Mouse (Mus musculus) v-Abl transformed pro-B cells (cell line): ENCODE data around the gene Tnfsf8.

ENCODE experiments used
- in situ Hi-C, 2 experiments: fragments of 400-800 bp; cut with MboI; formaldehyde crosslinking; loops; one replicate each; pipeline ENCODE4 v1.15.1; 2025; ENCODE audit not compliant: unreplicated experiment in 2 of 2

Tnfsf8 gene

GRCm38 (mm10) chr4:63845760-63846159, 15.4 kb downstream of the Tnfsf8 start:
- in situ Hi-C loops: loop anchor here in 1 of 2 experiments (10.0 kb wide), 1 partner anchor 341 kb away; no protein-coding TSS in a partner anchor

DNA sequence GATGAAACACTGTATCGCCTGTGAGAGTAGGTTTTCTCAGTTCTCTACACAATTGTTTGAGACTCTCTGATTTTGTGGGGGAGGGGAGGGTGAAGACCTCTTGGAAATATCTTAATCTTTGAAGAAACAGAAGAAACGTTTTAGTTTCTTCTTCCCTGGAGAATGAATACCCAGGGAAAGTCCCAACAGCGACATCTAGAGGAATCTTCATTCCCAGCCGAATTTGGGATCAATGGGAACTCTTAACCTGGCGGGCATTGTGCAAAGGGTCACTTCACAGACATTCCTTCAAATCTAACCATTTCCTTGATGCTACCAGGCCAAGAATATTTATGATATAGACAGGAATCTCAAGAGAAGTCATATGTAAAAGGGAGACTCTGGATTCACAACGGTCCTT, 17.2 kb downstream of the Tnfsf8 start:
- in situ Hi-C loops: loop anchor here in 1 of 2 experiments (10.0 kb wide), 1 partner anchor 339 kb away; no protein-coding TSS in a partner anchor

DNA sequence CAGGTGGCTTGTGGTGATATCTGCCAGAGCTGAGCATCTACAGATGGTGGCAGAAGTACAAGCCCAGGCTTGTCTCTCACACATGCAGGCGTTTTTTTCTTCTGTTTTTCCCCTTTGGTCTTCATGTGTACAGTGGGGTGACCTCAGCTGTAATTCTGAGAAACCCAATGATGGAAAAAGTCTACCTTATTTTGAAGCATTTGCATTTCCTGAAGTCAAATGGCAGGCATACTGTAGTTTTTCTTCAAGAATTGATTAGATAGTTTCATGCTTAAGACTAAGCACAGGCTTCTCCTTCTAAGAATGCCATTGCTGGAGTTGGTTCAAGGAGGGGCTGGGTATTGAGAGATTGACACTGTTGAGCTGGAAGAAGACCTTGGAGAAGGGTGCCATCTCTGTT, 18.9 kb downstream of the Tnfsf8 start:
- in situ Hi-C loops: loop anchor here in 1 of 2 experiments (10.0 kb wide), 1 partner anchor 337 kb away; no protein-coding TSS in a partner anchor

DNA sequence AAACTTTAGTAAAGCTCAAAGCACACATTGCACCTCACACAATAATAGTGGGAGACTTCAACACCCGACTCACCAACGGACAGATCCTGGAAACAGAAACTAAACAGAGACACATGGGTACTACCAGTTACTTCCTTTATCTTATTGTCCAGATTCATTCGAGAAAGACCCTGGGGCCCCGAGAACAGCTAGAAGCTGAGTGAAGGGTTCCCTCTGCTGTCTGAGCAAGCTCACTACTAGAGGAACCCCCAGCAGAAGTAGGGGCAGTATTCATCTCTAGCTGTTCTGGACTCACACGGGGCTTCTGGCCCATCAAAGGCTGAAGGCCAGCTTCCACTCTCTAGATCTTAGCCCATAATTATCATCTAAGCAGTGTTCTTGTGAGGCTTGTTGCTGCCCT, 20.7 kb downstream of the Tnfsf8 start:
- in situ Hi-C loops: loop anchor here in 1 of 2 experiments (10.0 kb wide), 1 partner anchor 336 kb away; no protein-coding TSS in a partner anchor

DNA sequence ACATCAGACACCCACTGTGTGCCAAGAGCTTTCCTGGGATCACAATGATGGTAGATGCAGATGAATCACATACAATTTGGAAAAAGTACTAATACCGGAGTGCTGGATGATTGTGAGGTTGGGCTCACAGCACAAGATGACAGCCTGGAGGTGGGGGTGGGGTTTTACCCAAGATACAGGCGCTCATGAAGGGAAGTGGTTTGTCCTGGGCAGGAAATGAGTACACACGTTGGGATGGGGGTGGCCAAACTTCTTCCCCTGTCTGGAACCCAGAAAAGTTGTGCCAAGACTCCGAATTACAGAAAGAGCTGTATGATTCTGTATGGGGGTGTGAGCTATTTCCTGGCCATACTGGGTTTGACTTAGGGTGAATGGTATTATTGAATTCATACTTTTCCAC, 38.0 kb downstream of the Tnfsf8 start:
- in situ Hi-C loops: no loop called here

- in situ Hi-C loops: no loop called here
Observed at GRCm38 (mm10) chr4:63817505-63817904, 43.6 kb downstream of the Tnfsf8 start.

GRCm38 (mm10) chr4:63815668-63816067, 45.5 kb downstream of the Tnfsf8 start:
- in situ Hi-C loops: no loop called here

GRCm38 (mm10) chr4:63798083-63798482, 63.1 kb downstream of the Tnfsf8 start:
- in situ Hi-C loops: no loop called here

DNA sequence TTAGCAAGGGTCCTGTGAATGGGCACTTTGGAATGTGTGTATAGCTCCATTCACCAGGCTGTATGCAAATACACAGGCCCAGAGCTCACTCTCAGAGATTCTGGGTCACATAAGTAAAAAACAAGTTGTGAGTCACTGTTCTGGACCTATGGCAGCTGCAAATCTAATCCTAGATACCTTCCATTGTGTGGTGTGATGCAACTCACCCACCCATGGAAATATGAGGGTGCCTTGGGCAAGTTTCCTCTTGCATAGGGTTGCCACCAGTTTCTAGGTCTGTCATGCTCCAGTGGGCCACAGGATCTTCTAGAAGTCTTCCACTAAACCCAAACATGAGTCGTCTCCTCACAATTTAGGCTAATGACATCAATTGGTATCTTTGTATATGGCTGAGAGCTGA, 64.6 kb downstream of the Tnfsf8 start:
- in situ Hi-C loops: no loop called here

- in situ Hi-C loops: no loop called here
Observed at GRCm38 (mm10) chr4:63792328-63792727, 68.8 kb downstream of the Tnfsf8 start.

GRCm38 (mm10) chr4:63785466-63785865, 75.7 kb downstream of the Tnfsf8 start:
- in situ Hi-C loops: no loop called here

GRCm38 (mm10) chr4:63783826-63784225, 77.3 kb downstream of the Tnfsf8 start:
- in situ Hi-C loops: no loop called here

DNA sequence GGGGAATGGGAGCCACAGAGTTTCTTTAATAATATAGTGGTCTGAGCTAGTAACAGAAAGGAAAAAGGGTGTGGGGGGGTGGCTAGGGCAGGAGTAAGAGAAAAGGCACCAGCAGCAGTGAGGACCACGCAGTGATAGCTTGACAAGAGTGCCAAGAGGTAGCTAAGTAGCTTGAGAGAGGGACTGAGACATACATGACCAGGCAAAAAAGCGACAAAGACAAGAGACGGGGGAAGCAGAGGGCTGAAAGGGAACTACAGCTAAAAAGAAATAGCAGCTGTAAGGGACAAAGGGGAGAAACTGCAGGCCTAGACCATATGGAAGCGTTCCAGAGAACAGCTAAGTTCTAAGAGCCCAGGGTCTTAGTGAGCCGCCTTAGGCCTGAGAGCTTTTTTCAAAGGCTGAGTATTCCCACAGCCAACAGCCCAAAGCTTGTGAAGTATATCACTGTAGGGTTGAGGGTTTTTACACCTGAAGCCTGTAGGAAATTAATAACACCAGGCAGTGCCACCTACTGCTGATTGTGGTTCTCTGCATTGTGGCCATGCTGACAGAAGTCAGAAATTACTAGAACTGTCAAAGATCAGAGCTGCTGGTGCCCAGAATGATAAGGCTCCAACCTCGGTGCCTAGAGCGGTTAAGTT, 78.1 kb downstream of the Tnfsf8 start:
- in situ Hi-C loops: no loop called here
